Mouse (Mus musculus): ENCODE results near the gene BC025446. TPM values are rescaled to one million over a fixed set of nuclear protein-coding genes. Genes with fewer than 3 reads are reported as not detected.

The BC025446 gene
- polyA plus RNA-seq, 1 experiment from 2014 or later = not detected

GRCm38 (mm10) chr15:75266626-75267025 lies 50.5 kb downstream of the BC025446 start:
- no peak overlapping the region for H3K4me3 ChIP-seq
- H3K4me1 ChIP-seq = no peaks in the 10 kb centered on the region
- 82% methylated on average over 1 of the region's 1 CpGs for WGBS
- no peaks in the 10 kb centered on the region for H3K27me3 ChIP-seq (replicated peaks)
- no peak overlapping the region for H3K27ac ChIP-seq
- no peak for ATAC-seq (ENCODE audit: low FRiP score, low read depth)
- no peak overlapping the region for H3K4me2 ChIP-seq (replicated peaks)
- no peak overlapping the region for H3K9ac ChIP-seq
- H3K9me3 ChIP-seq = no peaks in the 10 kb centered on the region
- no peaks in the 10 kb centered on the region for H3K36me3 ChIP-seq

GRCm38 (mm10) chr15:75268121-75268520 lies 51.9 kb downstream of the BC025446 start, which contains the start of gene Ly6f:
Ly6f (plus strand) TSS chr15:75268421.
- Histone ChIP-seq H3K9me3 (no peaks in the 10 kb centered on the region), H3K27ac (no peak within 1 kb of the TSS), H3K9ac (no peak within 1 kb of the TSS), H3K4me3 (no peak within 1 kb of the TSS), H3K4me1 (no peaks in the 10 kb centered on the region), H3K27me3 (replicated peaks) (no peaks in the 10 kb centered on the region), H3K36me3 (no peaks in the 10 kb centered on the region), H3K4me2 (replicated peaks) (no peak within 1 kb of the TSS)
- ATAC-seq (ENCODE audit: low FRiP score, low read depth) = no peak

GRCm38 (mm10) chr15:75268916-75269829 lies 53.0 kb downstream of the BC025446 start:
- ATAC-seq (ENCODE audit: low FRiP score, low read depth) = no peak

GRCm38 (mm10) chr15:75270169-75270568 lies 54.0 kb downstream of the BC025446 start:
- no peaks in the 10 kb centered on the region for H3K27me3 ChIP-seq (replicated peaks)
- no peaks in the 10 kb centered on the region for H3K36me3 ChIP-seq
- no peak overlapping the region for H3K4me2 ChIP-seq (replicated peaks)
- H3K9ac ChIP-seq = no peak overlapping the region
- no peaks in the 10 kb centered on the region for H3K4me1 ChIP-seq
- no peak for ATAC-seq (ENCODE audit: low FRiP score, low read depth)
- no peak overlapping the region for H3K27ac ChIP-seq
- no peaks in the 10 kb centered on the region for H3K9me3 ChIP-seq
- no peak overlapping the region for H3K4me3 ChIP-seq

More at GRCm38 (mm10) chr15:75268916-75269829, 53.0 kb downstream of the BC025446 start:
- H3K9ac ChIP-seq = no peak overlapping the region
- no peaks in the 10 kb centered on the region for H3K9me3 ChIP-seq
- H3K4me2 ChIP-seq (replicated peaks) = no peak overlapping the region
- H3K36me3 ChIP-seq = no peaks in the 10 kb centered on the region
- H3K4me1 ChIP-seq = no peaks in the 10 kb centered on the region
- H3K27me3 ChIP-seq (replicated peaks) = no peaks in the 10 kb centered on the region
- H3K4me3 ChIP-seq = no peak overlapping the region
- WGBS = 82% methylated on average over 5 of the region's 5 CpGs
- H3K27ac ChIP-seq = no peak overlapping the region

- Histone ChIP-seq H3K27me3 (replicated peaks) (no peaks in the 10 kb centered on the region), H3K9ac (no peak overlapping the region), H3K36me3 (no peaks in the 10 kb centered on the region), H3K4me2 (replicated peaks) (no peak overlapping the region), H3K9me3 (no peaks in the 10 kb centered on the region), H3K27ac (no peak overlapping the region), H3K4me1 (no peaks in the 10 kb centered on the region), H3K4me3 (no peak overlapping the region)
- ATAC-seq (ENCODE audit: low FRiP score, low read depth) = no peak
- 86% methylated on average over 3 of the region's 3 CpGs for WGBS
Measured at GRCm38 (mm10) chr15:75270691-75271362, 54.7 kb downstream of the BC025446 start.

GRCm38 (mm10) chr15:75271426-75271825 lies 55.2 kb downstream of the BC025446 start:
- Histone ChIP-seq H3K4me1 (no peaks in the 10 kb centered on the region), H3K9ac (no peak overlapping the region), H3K27me3 (replicated peaks) (no peaks in the 10 kb centered on the region), H3K36me3 (no peaks in the 10 kb centered on the region), H3K4me2 (replicated peaks) (no peak overlapping the region), H3K27ac (no peak overlapping the region), H3K9me3 (no peaks in the 10 kb centered on the region), H3K4me3 (no peak overlapping the region)
- WGBS = 67% methylated on average over 1 of the region's 1 CpGs
- no peak for ATAC-seq (ENCODE audit: low FRiP score, low read depth)

- Histone ChIP-seq H3K4me2 (replicated peaks) (no peak overlapping the region), H3K4me1 (no peaks in the 10 kb centered on the region), H3K27ac (no peak overlapping the region), H3K36me3 (no peaks in the 10 kb centered on the region), H3K27me3 (replicated peaks) (no peaks in the 10 kb centered on the region), H3K9me3 (no peaks in the 10 kb centered on the region), H3K4me3 (no peak overlapping the region), H3K9ac (no peak overlapping the region)
- 68% methylated on average over 3 of the region's 3 CpGs for WGBS
- no peak for ATAC-seq (ENCODE audit: low FRiP score, low read depth)
Measured at GRCm38 (mm10) chr15:75271891-75272290, 55.7 kb downstream of the BC025446 start.

Other genes with a start within 250 kb of the BC025446 start
- not detected in 2 replicates for gene Ly6i, start 232.9 kb upstream of the BC025446 start, polyA plus RNA-seq (2016; fragmentation: Nextera tagmentation; extraction: Ambion mirVana)
- gene Ly6a, start 218.3 kb upstream of the BC025446 start, polyA plus RNA-seq (2016; fragmentation: Nextera tagmentation; extraction: Ambion mirVana) = 0.51 TPM in 1 of 2 replicates, not detected in the other
- 0.79 and 1.8 TPM in 2 replicates for gene Ly6c1, start 167.5 kb upstream of the BC025446 start, polyA plus RNA-seq (2016; fragmentation: Nextera tagmentation; extraction: Ambion mirVana)
- not detected in 2 replicates for gene Ly6c2, start 104.4 kb upstream of the BC025446 start, polyA plus RNA-seq (2016; fragmentation: Nextera tagmentation; extraction: Ambion mirVana)
- gene Ly6g, start 61.1 kb upstream of the BC025446 start, polyA plus RNA-seq (2016; fragmentation: Nextera tagmentation; extraction: Ambion mirVana) = not detected in 2 replicates
- gene Ly6f, start 52.0 kb downstream of the BC025446 start, polyA plus RNA-seq (2016; fragmentation: Nextera tagmentation; extraction: Ambion mirVana) = not detected in 2 replicates

Data from neural tube, embryonic 12.5 days (tissue).